Mouse (Mus musculus): ENCODE results near the gene Gm11541.

DNA sequence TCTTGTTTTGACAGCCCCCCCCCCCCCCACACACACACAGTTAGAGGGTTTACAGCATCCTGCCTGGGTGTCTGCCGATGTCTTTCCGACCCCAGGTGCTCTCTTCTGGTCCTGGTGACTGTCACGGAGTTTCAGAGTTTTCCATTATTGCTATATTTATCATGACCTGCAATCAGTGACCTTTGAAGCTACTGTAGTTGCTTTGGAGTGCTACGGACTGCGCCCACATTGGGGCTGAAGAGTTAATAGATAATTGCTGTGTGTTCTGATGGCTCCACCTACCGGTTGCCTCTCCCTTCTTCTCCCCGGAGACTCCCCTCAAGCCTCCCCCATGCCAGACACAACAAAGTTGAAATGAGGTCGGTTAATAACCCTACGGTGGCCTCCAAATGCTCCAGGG is 12.5 kb upstream of the Gm11541 start:
- TF ChIP-seq ZC3H11A (IDR thresholded peaks at IDR 0.05; ENCODE audit: borderline replicate concordance, low read depth, low read length) (no peak), ZNF384 (IDR thresholded peaks at IDR 0.05; ENCODE audit: low read depth, low read length) (no peak)
